Mouse (Mus musculus) left cerebral cortex, adult 2 months (tissue): ENCODE data around the gene Klc1. TPM values are rescaled to one million over a fixed set of nuclear protein-coding genes. Genes with fewer than 3 reads are reported as not detected.
A peak's percentile ranks its signal among the peaks of the same experiment; 100 is the strongest.

Experiments used
- DNase-seq, 2 experiments: peaks; one replicate each; pipeline ENCODE4 v3.0.0; 2021 to 2022; ENCODE audit warnings: low spot score in 2 of 2, mixed read lengths in 1 of 2; ENCODE audit errors: extremely low spot score in 1 of 2
- H3K27ac ChIP-seq: fragments of 200-600 bp; 2 replicates; pipeline ENCODE4 v1.8.1; 2022
- H3K4me3 ChIP-seq: fragments of 200-600 bp; 2 replicates; pipeline ENCODE4 v1.8.1; 2022
- CTCF ChIP-seq: fragments of 200-600 bp; IDR thresholded peaks from 2 replicates; pipeline ENCODE4 v1.8.1; 2022; ENCODE audit warnings: antibody characterized with exemption, mild to moderate bottlenecking, moderate library complexity
- intact Hi-C: fragments of 180-260 bp; cut with DNase I; formaldehyde crosslinking; loops from one replicate; pipeline ENCODE4 v1.15.1; 2025
- total RNA-seq, 2 experiments: library from RNA; stranded (reverse); gene quantifications; 2 replicates each; pipeline ENCODE4 v1.2.3; 2021

The Klc1 gene
- total RNA-seq, 2 experiments from 2014 or later, result 746 to 823 TPM

DNA sequence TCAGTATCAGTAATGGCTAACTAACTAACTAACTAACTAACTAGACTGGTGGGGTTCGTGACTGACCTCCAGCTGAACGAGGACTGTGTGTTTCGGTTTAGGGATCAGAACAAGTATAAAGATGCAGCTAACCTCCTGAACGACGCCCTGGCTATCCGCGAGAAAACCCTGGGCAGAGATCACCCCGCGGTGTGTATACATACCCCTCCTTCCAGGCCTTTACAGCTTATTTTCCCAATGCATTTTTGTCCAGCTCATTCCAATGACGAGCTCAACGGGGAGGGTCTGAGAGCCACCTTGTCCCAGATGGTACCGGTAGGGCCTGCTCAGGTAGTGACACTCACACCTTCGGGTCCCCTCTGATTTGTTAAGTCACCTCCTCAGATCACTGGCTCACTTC, 19.3 kb downstream of the Klc1 start:
- TF ChIP-seq CTCF, result no peak
- Histone ChIP-seq H3K4me3 (no peak overlapping the region), H3K27ac (no peak overlapping the region)
- no peak for DNase-seq
- intact Hi-C loops, result no loop called here

DNA sequence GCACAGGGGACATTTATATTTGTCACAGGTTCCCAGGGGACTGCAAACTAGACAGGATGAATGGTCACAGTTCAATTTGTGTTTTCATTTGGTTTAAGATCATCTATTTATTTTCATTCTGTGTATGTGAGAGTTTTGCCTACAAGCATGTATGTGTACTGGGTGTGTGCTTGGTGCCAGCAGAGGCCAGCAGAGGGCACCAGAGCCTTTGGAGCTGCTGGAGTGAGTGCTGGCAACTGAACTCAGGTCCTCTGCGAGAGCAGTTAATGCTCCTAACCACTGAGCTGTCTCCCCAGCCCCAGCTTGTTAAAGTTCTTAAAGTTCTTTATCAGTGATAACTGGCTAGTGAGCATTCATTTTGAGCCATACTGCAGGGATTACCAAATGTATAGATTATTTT, 20.9 kb downstream of the Klc1 start:
- Histone ChIP-seq H3K27ac (no peak overlapping the region), H3K4me3 (no peak overlapping the region)
- peak; percentile 40 for TF ChIP-seq CTCF
- DNase-seq, result no peak
- intact Hi-C loops, result no loop called here

GRCm38 (mm10) chr12:111785174-111785573, 26.5 kb downstream of the Klc1 start:
- no peak for DNase-seq
- H3K27ac ChIP-seq, result no peak overlapping the region

DNA sequence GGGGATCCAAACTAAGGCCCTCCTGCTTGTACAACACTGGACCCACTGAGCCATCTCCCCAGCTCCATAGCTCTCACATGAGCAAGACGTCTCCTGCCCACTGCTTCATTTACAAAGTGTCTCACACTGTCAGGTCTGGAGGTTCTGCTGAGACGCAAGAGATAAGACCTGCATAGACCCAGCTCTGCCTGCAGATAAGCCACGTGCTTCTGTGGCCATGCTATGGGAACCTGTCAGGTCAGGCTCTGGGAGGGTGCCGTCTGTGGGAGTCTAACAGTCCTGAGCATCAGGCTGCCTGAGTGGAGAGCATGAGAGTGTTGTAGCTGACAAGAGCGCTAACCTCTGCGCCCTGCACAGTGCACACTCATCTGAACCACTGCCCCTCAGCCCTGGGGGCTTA, 28.4 kb downstream of the Klc1 start:
- intact Hi-C loops, result no loop called here
- H3K4me3 ChIP-seq, result no peak overlapping the region
- no peak for DNase-seq

More at GRCm38 (mm10) chr12:111785174-111785573, 26.5 kb downstream of the Klc1 start:
- no peak overlapping the region for H3K4me3 ChIP-seq
- TF ChIP-seq CTCF, result no peak
- intact Hi-C loops, result no loop called here

DNA sequence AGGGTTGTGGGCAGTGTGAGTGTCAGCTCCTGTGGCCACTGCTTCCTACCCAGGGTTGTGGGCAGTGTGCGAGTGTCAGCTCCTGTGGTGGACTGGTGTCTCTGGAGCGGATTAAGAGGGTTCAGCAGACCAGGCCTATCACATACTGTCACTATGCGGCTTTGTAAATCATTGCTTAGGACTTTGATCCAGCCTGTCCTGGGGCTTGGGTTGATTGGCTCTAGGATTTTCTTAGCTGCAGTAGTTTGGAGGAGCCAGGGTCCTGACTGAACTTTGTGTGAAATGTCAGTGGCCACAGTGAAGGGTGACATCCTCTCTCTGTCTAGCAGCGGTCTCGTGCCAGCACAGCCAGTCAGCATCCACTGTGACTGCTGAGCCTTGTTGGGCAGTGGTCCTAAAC, 31.4 kb downstream of the Klc1 start:
- no peak for DNase-seq
- H3K27ac ChIP-seq, result no peak overlapping the region
- no peak for TF ChIP-seq CTCF
- intact Hi-C loops, result no loop called here
- no peak overlapping the region for H3K4me3 ChIP-seq

More for the DNA sequence above, 28.4 kb downstream of the Klc1 start:
- TF ChIP-seq CTCF, result no peak
- no peak overlapping the region for H3K27ac ChIP-seq

GRCm38 (mm10) chr12:111790631-111791030, 32.0 kb downstream of the Klc1 start:
- no peak for DNase-seq
- TF ChIP-seq CTCF, result no peak
- intact Hi-C loops, result no loop called here
- no peak overlapping the region for H3K4me3 ChIP-seq
- H3K27ac ChIP-seq, result no peak overlapping the region

DNA sequence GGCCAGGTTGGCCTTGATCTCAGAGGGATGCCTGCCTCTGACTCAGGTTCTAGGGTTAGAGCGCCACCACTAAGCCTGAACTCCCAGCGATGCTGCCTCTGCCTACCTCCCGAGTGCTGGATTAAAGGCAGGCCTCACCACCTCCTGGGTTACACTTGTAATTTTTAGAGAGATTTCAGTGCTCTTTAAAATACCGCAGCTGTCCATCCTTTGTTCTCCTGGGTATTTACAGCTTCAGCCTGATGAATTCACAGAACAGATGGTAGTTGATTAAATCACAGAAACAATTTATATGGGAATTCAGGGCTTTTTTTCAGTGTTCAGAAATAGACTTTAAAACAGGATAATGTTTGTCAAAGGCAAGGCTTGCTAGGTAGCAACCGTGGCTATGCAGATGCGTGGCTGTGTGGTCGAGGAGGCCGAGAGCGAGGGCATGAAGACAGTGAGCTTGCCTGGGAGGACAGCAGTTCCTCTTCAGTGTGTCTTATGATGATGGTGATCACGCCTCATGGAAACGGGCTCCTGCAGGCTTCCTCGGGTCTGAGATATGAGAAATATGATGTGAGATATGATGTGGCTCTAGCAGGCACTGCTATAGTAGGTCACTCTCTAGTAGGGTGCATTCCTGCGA, 32.9 kb downstream of the Klc1 start:
- intact Hi-C loops, result no loop called here
- no peak for TF ChIP-seq CTCF
- Histone ChIP-seq H3K4me3 (no peak overlapping the region), H3K27ac (peak overlapping the region; percentile 50)
- DNase-seq, result no peak

DNA sequence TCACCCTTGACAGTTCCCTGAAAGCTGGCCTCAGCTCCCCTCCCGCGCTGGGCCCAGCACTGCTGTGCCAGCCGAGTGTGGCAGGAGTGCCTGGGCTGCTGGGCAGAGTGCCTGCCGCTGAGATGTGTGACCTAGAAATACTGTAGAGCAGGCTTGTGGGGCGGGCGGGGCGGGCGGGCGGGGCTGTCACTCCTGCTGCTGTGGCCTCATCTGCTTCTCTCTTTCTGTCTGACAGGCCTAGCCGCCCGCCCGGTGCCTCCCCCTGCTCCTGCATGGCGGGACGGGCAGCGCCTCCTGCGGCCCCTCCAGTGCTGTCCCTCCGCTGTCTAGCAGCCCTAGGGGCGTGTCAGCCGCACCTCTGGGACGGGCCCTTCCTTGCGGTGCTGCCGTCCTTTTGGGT, 35.5 kb downstream of the Klc1 start:
- Histone ChIP-seq H3K27ac (peak overlapping the region; percentile 66), H3K4me3 (no peak overlapping the region)
- DNase-seq, result peak in 1 of 2 experiments; percentile 47
- no peak for TF ChIP-seq CTCF
- intact Hi-C loops, result no loop called here

DNA sequence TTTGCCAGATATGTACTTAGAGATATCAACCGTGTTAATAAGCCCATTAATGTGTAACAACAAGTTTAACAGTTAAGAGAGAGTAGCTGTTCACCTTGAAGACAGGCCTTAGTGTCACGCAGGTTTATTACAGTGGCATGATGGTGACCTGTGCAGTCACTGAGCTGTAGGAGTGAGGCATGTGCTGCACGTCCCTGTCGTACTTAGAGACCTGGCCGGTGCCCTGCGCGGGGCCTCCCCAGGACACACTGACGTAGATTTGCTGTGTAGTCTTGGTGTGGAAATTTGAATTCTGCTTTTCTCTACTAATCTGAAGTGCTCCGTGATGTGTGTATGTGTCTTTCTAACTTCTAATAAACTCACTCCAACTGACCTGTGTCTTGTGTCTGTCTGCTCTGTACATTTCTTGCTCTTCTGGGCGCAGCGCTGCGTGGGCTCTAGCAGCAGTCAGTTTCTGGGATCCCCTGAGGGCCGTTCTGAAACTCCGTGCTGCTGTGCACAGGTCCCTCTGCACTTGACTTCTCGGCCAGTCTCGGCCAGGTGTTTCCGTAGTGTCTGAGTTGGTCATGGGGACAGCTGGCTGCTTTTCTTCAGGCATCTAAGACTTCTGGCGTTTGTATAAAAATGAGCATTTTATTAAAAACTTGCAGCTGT, 36.0 kb downstream of the Klc1 start:
- H3K27ac ChIP-seq, result peak overlapping the region; percentile 66
- intact Hi-C loops, result no loop called here
- no peak for TF ChIP-seq CTCF
- H3K4me3 ChIP-seq, result no peak overlapping the region
- DNase-seq, result no peak

- no peak for TF ChIP-seq CTCF
- DNase-seq, result no peak
- H3K27ac ChIP-seq, result peak overlapping the region; percentile 66; the same call in 1 of the 2 replicates
- H3K4me3 ChIP-seq, result no peak overlapping the region
- intact Hi-C loops, result no loop called here
Observed at GRCm38 (mm10) chr12:111795180-111795895, 36.7 kb downstream of the Klc1 start.

- no peak overlapping the region for H3K27ac ChIP-seq
Observed at GRCm38 (mm10) chr12:111797251-111797650, 38.6 kb downstream of the Klc1 start.

DNA sequence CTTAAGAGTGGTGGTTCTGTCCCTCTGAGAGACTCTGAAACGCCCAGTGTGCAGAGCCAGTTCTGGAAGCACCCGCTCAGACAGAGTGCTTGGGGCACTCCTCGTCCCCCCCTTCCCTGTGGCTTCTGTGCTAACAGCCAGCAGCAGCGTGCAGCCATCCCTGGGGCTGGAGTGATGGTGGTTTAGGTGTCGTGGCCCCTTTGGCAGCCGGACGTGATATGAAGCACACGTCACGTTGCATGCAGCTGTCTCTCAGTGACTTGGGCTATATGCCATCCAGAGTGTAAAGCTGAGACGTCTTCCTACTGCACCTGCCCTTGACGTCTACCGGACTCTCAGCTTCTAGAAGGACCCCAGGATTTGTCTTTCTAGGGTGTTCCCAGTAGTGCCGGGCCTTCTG, 39.8 kb downstream of the Klc1 start:
- no peak for DNase-seq
- intact Hi-C loops, result no loop called here
- Histone ChIP-seq H3K4me3 (no peak overlapping the region), H3K27ac (no peak overlapping the region)
- TF ChIP-seq CTCF, result no peak

More at GRCm38 (mm10) chr12:111797251-111797650, 38.6 kb downstream of the Klc1 start:
- DNase-seq, result no peak
- H3K4me3 ChIP-seq, result no peak overlapping the region
- intact Hi-C loops, result no loop called here
- no peak for TF ChIP-seq CTCF
